Mouse (Mus musculus) stomach, embryonic 14.5 days (tissue): ENCODE results near the gene Vamp1. TPM values are rescaled to one million over a fixed set of nuclear protein-coding genes. Genes with fewer than 3 reads are reported as not detected.
A peak's percentile ranks its signal among the peaks of the same experiment; 100 is the strongest.

ENCODE experiments used
- ATAC-seq: fragments of 200-750 bp; cut with Nextera tagmentation; 2 replicates; pipeline ENCODE4 v1.8.0; 2017; ENCODE audit warnings: low read depth, moderate TSS enrichment; ENCODE audit not compliant: insufficient number of reproducible peaks, insufficient read depth, low FRiP score
- H3K27ac ChIP-seq: fragments of 300-500 bp; sonication (generic); 2 replicates; pipeline ENCODE4 v1.5.1; 2014; ENCODE audit warnings: mild to moderate bottlenecking, low read length, moderate library complexity, mixed read lengths
- H3K27me3 ChIP-seq: fragments of 300-500 bp; sonication (generic); 2 replicates; pipeline ENCODE4 v1.6.1; 2014; ENCODE audit warnings: low read length, control low read depth, mixed read lengths; ENCODE audit not compliant: control insufficient read depth, insufficient read depth
- H3K36me3 ChIP-seq: fragments of 300-500 bp; sonication (generic); 2 replicates; pipeline ENCODE4 v1.6.1; 2014; ENCODE audit warnings: mild to moderate bottlenecking, control low read depth, low read length, moderate library complexity, mixed read lengths; ENCODE audit not compliant: control insufficient read depth, insufficient read depth
- H3K4me1 ChIP-seq: fragments of 300-500 bp; sonication (generic); 2 replicates; pipeline ENCODE4 v1.6.1; 2014; ENCODE audit warnings: low read length, control low read depth, mixed read lengths; ENCODE audit not compliant: control insufficient read depth, insufficient read depth
- H3K4me2 ChIP-seq: fragments of 300-500 bp; sonication (generic); replicated peaks from 2 replicates; pipeline ENCODE4 v1.6.1; 2014; ENCODE audit warnings: low read depth, low read length, control low read depth
- H3K4me3 ChIP-seq: fragments of 300-500 bp; sonication (generic); 2 replicates; pipeline ENCODE4 v1.5.1; 2014; ENCODE audit warnings: low read depth, low read length, control low read depth
- H3K9ac ChIP-seq: fragments of 300-500 bp; sonication (generic); replicated peaks from 2 replicates; pipeline ENCODE4 v1.6.1; 2014; ENCODE audit warnings: low read depth, mild to moderate bottlenecking, control low read depth, low read length, moderate library complexity, mixed read lengths
- H3K9me3 ChIP-seq: fragments of 300-500 bp; sonication (generic); 2 replicates; pipeline ENCODE4 v1.6.1; 2016; ENCODE audit warnings: low read depth, low read length, control low read depth; ENCODE audit not compliant: control insufficient read depth
- WGBS: fragments of 180-500 bp; shearing (Covaris S2); extraction: QIAGEN DNeasy Blood & Tissue Kit; methylation state at CpG from one replicate; pipeline ENCODE4 v1.1.7; 2014; 5-methylcytosine and 5-hydroxymethylcytosine counted together
- polyA plus RNA-seq: library from polyadenylated mRNA; unstranded; fragments of >200 nt; fragmentation: Nextera tagmentation; extraction: Ambion mirVana; gene quantifications from 2 replicates; pipeline ENCODE4 v1.2.1, GENCODE M21; 2014

Gene Vamp1
- polyA plus RNA-seq, result 3.4 and 3.7 TPM in 2 replicates

GRCm38 (mm10) chr6:125215148-125215954 lies at the start of gene Vamp1:
TSS of gene Vamp1 (plus strand) at chr6:125215551.
- Histone ChIP-seq H3K27ac (peak within 1 kb of the TSS; percentile 72; the same call in 1 of the 2 replicates), H3K9me3 (no peaks in the 10 kb centered on the region), H3K4me2 (peak within 1 kb of the TSS; percentile 96), H3K4me3 (peak within 1 kb of the TSS; percentile 72), H3K4me1 (peaks cover 3% of the 10 kb centered on the region; the same call in 1 of the 2 replicates), H3K9ac (peak within 1 kb of the TSS; percentile 71), H3K27me3 (no peaks in the 10 kb centered on the region), H3K36me3 (no peaks in the 10 kb centered on the region)
- peak; percentile 96 for ATAC-seq
- under 1% methylated on average over 48 of the region's 48 CpGs for whole genome bisulfite sequencing

DNA sequence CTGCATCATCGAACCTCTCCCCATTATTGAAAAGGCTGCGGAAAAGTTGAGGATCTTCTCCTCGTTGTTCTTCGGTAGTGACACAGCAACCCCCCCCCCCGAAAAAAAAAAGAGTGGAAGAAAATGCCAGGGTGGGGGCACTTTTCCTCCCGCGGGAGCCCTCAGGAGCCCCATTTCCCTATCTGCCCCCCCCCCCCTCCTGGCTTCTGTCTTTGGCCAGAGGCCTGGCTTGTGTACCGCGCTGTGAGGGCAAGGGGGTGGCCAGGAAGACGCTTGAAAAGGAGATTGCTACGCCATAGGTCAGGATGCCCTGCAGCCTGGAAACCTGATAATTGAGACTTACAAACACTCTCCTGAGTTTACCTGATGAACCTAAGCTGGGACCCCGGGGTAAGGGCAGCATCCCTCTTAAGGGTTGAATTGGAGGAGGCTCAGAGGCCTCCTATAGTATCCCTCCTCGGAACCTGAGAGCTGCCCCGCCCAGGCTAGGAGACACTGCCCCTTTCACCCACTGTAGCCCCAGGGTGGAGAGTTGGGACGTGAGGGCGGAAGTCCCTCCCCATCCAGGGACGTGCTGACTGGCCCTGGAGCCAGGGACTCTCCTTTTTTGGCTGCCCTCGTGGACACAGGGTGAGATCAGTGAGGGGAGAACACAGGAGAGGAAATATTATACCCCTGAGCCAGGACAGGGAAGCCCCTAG lies 49.1 kb upstream of the Vamp1 start, which contains the start of gene Gapdh:
TSS of gene Gapdh (minus strand) at position 417 of the 701 bp plus-strand sequence.
- peaks cover 53% of the 10 kb centered on the region for H3K36me3 ChIP-seq
- peak within 1 kb of the TSS; percentile 89 for H3K9ac ChIP-seq
- no peaks in the 10 kb centered on the region for H3K9me3 ChIP-seq
- no peaks in the 10 kb centered on the region for H3K27me3 ChIP-seq
- ATAC-seq, result peak; percentile 62
- peak within 1 kb of the TSS; percentile 75 for H3K4me3 ChIP-seq
- WGBS, result under 1% methylated on average over 18 of the region's 18 CpGs
- peak within 1 kb of the TSS; percentile 97 for H3K27ac ChIP-seq
- peaks cover 22% of the 10 kb centered on the region for H3K4me1 ChIP-seq
- peak within 1 kb of the TSS; percentile 70 for H3K4me2 ChIP-seq

GRCm38 (mm10) chr6:125166861-125167650 lies 48.3 kb upstream of the Vamp1 start:
- Histone ChIP-seq H3K27ac (peak overlapping the region; percentile 97), H3K4me2 (peak overlapping the region; percentile 70), H3K9me3 (no peaks in the 10 kb centered on the region), H3K36me3 (peaks cover 57% of the 10 kb centered on the region), H3K4me1 (peaks cover 22% of the 10 kb centered on the region), H3K9ac (peak overlapping the region; percentile 38), H3K4me3 (peak overlapping the region; percentile 75), H3K27me3 (no peaks in the 10 kb centered on the region)
- 20% methylated on average over 10 of the region's 10 CpGs for WGBS
- ATAC-seq, result peak; percentile 20; the same call in 1 of the 2 replicates

GRCm38 (mm10) chr6:125168086-125168485 lies 47.3 kb upstream of the Vamp1 start:
- no peaks in the 10 kb centered on the region for H3K9me3 ChIP-seq
- H3K27ac ChIP-seq, result no peak overlapping the region
- no peak overlapping the region for H3K4me3 ChIP-seq
- no peak overlapping the region for H3K4me2 ChIP-seq
- WGBS, result 90% methylated on average over 14 of the region's 14 CpGs
- H3K27me3 ChIP-seq, result no peaks in the 10 kb centered on the region
- H3K4me1 ChIP-seq, result peaks cover 22% of the 10 kb centered on the region
- H3K36me3 ChIP-seq, result peaks cover 65% of the 10 kb centered on the region
- no peak for ATAC-seq
- H3K9ac ChIP-seq, result no peak overlapping the region

GRCm38 (mm10) chr6:125170194-125170593 lies 45.2 kb upstream of the Vamp1 start:
- Histone ChIP-seq H3K36me3 (peaks cover 76% of the 10 kb centered on the region), H3K27ac (no peak overlapping the region), H3K4me2 (no peak overlapping the region), H3K4me3 (no peak overlapping the region), H3K4me1 (peaks cover 14% of the 10 kb centered on the region; the same call in 1 of the 2 replicates), H3K9me3 (no peaks in the 10 kb centered on the region), H3K27me3 (no peaks in the 10 kb centered on the region), H3K9ac (no peak overlapping the region)
- ATAC-seq, result no peak
- 82% methylated on average over 6 of the region's 6 CpGs for WGBS

DNA sequence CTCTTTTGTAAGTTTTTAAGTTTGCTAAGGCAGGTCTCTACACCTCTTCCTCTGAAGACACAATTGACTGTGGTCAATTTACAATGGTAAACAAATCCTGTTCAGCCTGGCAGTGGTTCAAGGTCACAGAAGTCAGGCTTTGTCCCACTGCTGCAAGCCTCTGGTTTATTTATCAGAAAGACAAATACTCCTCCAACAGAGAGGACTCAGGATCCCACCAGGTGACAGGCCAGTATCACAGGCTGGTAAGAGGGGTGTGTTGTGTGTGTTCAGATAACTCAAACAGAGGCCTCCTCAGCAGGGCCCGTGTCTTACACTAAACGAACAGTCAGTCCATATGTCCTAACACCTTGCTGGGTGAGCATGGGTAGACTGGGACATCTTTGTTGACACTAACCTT lies 42.9 kb upstream of the Vamp1 start:
- no peak for ATAC-seq
- H3K27ac ChIP-seq, result no peak overlapping the region
- H3K4me2 ChIP-seq, result no peak overlapping the region
- no peak overlapping the region for H3K4me3 ChIP-seq
- WGBS, result 60% methylated on average over 2 of the region's 2 CpGs
- no peaks in the 10 kb centered on the region for H3K9me3 ChIP-seq
- H3K36me3 ChIP-seq, result peaks cover 96% of the 10 kb centered on the region
- no peak overlapping the region for H3K9ac ChIP-seq
- H3K4me1 ChIP-seq, result peaks cover 1% of the 10 kb centered on the region; the same call in 1 of the 2 replicates
- no peaks in the 10 kb centered on the region for H3K27me3 ChIP-seq

GRCm38 (mm10) chr6:125173256-125173655 lies 42.1 kb upstream of the Vamp1 start:
- Histone ChIP-seq H3K27ac (no peak overlapping the region), H3K4me2 (no peak overlapping the region), H3K27me3 (no peaks in the 10 kb centered on the region), H3K9ac (no peak overlapping the region), H3K4me3 (no peak overlapping the region), H3K9me3 (no peaks in the 10 kb centered on the region), H3K36me3 (peaks cover 96% of the 10 kb centered on the region), H3K4me1 (no peaks in the 10 kb centered on the region)
- WGBS, result 87% methylated on average over 7 of the region's 7 CpGs
- no peak for ATAC-seq

DNA sequence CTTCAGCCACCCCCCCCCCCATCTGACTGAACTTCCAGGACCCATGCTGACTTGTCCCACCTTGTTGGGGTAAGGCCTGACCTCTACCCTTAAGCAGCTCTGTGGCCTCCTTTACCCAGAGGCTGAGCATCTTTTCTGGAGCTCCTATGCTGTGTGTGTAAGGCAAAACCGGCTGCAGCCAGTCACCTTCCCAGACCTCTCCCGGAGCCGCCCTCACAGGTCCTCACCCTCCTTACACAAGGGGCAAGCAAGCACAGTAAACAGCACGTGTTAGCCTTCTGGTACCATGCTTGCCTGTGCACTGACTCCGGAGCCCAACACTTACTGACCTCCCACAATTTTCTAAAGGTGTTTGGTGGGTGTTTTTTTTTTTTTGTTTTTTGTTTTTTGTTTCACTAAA lies 39.9 kb upstream of the Vamp1 start:
- 89% methylated on average over 5 of the region's 5 CpGs for WGBS
- H3K36me3 ChIP-seq, result peaks cover 92% of the 10 kb centered on the region
- ATAC-seq, result no peak

More for the DNA sequence above, 39.9 kb upstream of the Vamp1 start:
- H3K9me3 ChIP-seq, result no peaks in the 10 kb centered on the region
- no peak overlapping the region for H3K27ac ChIP-seq
- no peak overlapping the region for H3K9ac ChIP-seq
- no peak overlapping the region for H3K4me2 ChIP-seq
- H3K4me3 ChIP-seq, result no peak overlapping the region
- H3K27me3 ChIP-seq, result no peaks in the 10 kb centered on the region
- no peaks in the 10 kb centered on the region for H3K4me1 ChIP-seq
